Mouse (Mus musculus): ENCODE results near the gene Twnk. TPM values are rescaled to one million over a fixed set of nuclear protein-coding genes. Genes with fewer than 3 reads are reported as not detected.
"Not testable (repeated sequence)": the region's sequence is repeated elsewhere in the genome, so short reads cannot be mapped to it uniquely, and the experiment has no call there.

The Twnk gene
- polyA plus RNA-seq, 1 experiment from 2014 or later: 40.9 TPM

DNA sequence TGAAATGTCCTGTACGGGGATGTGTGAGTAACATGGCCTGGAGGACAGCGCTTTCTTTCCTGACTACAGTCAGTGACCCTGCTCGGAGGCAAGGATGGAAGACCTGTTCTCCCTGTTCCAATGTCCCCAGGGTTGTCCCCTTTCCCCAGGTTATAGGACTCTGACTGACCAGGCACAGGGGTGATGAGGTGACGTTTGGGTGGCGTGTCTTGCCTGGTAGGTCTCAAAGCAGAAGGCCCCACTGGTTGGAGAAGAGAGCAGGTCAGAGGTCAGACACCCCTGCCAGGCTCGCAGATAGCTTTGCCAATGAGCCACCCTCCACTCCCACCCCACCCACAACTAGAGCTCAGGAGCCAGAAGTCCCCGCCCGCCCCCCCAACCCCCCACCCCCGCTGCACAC is 24.1 kb downstream of the Twnk start:
- no peak overlapping the region for H3K4me3 ChIP-seq
- no peak for DNase-seq (ENCODE audit: low spot score)
- 0 out of 2 replicates have a peak, but pooled peaks cover 4% of the 10 kb centered on the region for H3K27me3 ChIP-seq (replicated peaks; ENCODE audit: low read depth, poor library complexity, severe bottlenecking)
- H3K4me1 ChIP-seq: peaks cover 67% of the 10 kb centered on the region
- peaks cover 52% of the 10 kb centered on the region for H3K36me3 ChIP-seq (replicated peaks)
- H3K9me3 ChIP-seq: no peaks in the 10 kb centered on the region
- H3K27ac ChIP-seq (replicated peaks): peak overlapping the region; percentile 40
- WGBS: 54% methylated on average over 9 of the region's 9 CpGs

DNA sequence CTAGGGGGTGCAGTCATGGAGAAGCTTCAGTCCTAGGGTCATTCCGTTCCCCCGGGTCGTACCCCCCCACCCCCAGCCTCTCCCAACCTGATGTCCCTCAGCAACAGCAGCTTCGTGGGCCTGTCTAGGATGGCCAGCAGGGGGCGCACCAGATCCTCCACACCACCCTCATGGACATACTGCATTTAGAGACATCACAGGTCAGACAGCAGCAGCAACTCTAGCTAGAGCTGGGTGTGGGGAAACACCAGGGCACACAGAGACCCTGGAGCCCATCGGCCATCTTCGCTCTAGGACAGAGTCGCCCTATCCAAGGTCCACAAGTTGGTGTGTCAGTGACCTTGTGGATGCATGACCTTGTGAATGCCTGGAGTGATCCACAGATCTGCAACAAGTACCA is 24.6 kb downstream of the Twnk start:
- Histone ChIP-seq H3K27me3 (replicated peaks; ENCODE audit: low read depth, poor library complexity, severe bottlenecking) (0 out of 2 replicates have a peak, but pooled peaks cover 4% of the 10 kb centered on the region), H3K4me1 (peaks cover 69% of the 10 kb centered on the region), H3K27ac (replicated peaks) (peak overlapping the region; percentile 40; the same call in 1 of the 2 replicates), H3K9me3 (no peaks in the 10 kb centered on the region), H3K4me3 (no peak overlapping the region), H3K36me3 (replicated peaks) (peaks cover 47% of the 10 kb centered on the region)
- peak; percentile 81 for DNase-seq (ENCODE audit: low spot score)
- WGBS: 38% methylated on average over 8 of the region's 8 CpGs

DNA sequence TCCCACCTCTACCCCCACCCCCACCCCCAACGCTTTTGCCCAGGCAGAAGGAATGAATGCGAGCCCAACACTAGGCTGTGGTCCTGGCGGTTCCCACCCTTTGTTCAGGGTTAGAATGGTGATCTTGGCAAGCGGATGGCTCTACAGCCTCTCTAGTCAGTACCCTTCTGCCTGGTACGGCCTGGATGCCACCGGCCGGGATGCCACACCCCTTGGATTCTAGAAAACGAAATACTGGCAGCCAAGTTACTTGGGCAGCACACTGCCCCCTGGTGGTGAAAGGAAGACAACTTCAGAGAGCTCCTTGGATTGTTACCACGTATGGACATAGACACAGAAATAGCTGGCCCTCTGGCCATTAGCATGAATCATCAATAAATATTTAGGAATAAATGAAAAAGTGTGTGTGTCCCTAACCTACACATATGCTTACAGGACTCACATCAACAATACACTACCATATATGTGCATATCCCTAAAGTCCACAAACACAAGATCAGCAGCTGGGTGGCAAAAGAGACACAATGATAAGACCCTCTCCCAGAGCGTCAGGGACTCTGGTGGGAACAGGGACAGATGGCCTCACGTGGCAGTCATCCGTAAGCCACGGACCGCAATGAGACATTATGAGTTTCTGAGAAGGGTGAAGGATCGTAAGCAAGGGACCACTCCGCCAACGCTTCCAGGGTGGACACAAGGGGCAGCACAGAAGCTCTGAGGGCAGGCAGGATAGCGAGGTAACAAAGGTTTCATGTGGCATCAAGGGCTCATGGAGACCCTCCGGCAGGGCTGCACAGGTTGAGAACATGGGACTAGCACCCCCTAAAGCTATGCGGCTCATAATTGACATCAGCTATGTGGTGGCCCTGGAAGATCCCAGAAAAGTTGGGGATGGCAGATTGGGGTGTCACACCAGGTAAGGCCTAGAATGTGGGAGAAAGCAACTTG is 25.6 kb downstream of the Twnk start:
- H3K9me3 ChIP-seq: no peaks in the 10 kb centered on the region
- H3K4me1 ChIP-seq: peaks cover 66% of the 10 kb centered on the region
- DNase-seq (ENCODE audit: low spot score): peak; percentile 79
- H3K27me3 ChIP-seq (replicated peaks; ENCODE audit: low read depth, poor library complexity, severe bottlenecking): peaks cover 9% of the 10 kb centered on the region
- peak overlapping the region; percentile 27; the same call in 1 of the 2 replicates for H3K4me3 ChIP-seq
- no peak overlapping the region; the same call in 1 of the 2 replicates for H3K27ac ChIP-seq (replicated peaks)
- WGBS: 43% methylated on average over 20 of the region's 20 CpGs
- H3K36me3 ChIP-seq (replicated peaks): peaks cover 38% of the 10 kb centered on the region

DNA sequence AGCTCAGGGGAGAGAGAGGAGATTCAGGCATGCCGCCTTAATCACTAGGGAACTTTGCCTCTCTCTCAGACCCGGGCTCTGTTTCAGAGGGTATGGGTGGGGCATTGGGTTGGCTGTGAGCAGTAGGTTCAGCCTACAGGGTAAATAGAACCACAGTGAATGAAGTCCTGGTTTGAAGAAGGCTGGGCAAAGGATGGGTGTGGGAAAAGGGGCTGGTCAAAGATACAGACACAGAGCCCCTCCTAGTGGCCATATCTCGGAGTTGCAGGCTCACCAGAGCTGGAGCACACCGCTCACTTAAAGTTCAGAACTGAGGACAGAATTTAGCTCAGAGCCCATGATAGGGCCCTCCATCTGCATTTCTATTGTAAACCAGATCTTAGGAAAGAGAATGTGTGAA is 26.3 kb downstream of the Twnk start:
- Histone ChIP-seq H3K4me3 (no peak overlapping the region), H3K4me1 (peaks cover 64% of the 10 kb centered on the region), H3K27me3 (replicated peaks; ENCODE audit: low read depth, poor library complexity, severe bottlenecking) (peaks cover 17% of the 10 kb centered on the region), H3K9me3 (no peaks in the 10 kb centered on the region), H3K36me3 (replicated peaks) (peaks cover 30% of the 10 kb centered on the region), H3K27ac (replicated peaks) (no peak overlapping the region)
- 19% methylated on average over 4 of the region's 4 CpGs for WGBS
- peak; percentile 81 for DNase-seq (ENCODE audit: low spot score)

DNA sequence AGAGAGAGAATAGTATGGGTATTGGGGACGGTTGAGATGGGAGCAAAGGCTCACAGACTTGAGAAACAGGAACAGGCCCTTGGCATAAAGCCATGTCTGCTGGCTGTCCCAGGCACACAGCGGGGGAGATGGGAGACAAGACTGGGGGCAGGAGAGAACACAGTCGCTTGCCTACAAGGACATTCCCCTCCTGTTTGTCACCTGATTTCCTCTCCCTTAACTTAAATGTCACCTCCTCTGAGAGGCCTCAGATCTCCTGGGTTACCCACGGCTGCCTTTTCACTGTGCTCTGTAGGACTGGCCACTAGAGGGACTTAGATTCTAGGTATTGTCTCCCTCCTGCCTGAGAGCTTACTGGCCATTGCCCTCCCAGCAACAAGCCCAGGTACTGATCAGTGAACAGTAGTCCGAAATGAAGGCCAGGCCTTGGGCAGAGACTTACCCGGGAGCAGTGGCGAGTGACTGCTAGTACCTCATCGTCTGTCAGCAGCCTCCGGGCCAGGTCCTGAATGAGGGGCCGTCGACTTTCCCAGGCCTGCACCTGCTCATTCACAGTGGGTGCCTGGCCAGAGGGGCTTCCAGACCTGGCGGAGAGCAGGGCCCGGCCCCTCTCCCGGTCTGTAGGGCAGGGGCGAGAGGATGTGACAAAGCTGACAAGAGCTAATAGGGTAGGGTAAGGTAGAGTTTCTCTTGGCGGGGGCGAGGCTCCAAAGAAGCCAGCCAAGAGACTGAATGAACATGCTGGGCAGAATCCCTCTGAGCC is 27.3 kb downstream of the Twnk start:
- Histone ChIP-seq H3K4me1 (peaks cover 69% of the 10 kb centered on the region), H3K9me3 (no peaks in the 10 kb centered on the region), H3K27me3 (replicated peaks; ENCODE audit: low read depth, poor library complexity, severe bottlenecking) (peaks cover 22% of the 10 kb centered on the region), H3K36me3 (replicated peaks) (peaks cover 20% of the 10 kb centered on the region), H3K4me3 (no peak overlapping the region), H3K27ac (replicated peaks) (no peak overlapping the region)
- no peak for DNase-seq (ENCODE audit: low spot score)
- 55% methylated on average over 17 of the region's 17 CpGs for WGBS

DNA sequence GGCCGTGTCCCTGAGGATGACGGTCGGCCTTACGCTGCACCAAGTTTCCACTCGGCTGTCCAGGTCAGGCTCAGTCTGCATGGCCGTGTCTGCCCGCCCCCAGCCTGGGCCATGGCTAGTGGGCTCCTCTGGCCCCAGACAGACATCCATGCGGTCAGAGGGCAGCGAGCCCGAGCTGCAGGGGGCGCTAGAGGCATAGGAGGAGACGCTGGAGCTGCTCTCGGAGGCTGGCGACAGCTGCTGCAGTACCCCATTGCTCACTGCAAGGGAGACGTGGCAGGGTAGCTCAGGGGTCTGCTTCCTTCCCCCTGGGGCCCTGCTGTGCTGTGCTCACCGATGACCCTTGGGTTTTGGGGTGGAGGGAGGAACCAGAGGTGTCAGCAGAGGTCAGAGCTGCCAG is 31.4 kb downstream of the Twnk start:
- peak; percentile 59 for DNase-seq (ENCODE audit: low spot score)
- no peak overlapping the region for H3K27ac ChIP-seq (replicated peaks)

DNA sequence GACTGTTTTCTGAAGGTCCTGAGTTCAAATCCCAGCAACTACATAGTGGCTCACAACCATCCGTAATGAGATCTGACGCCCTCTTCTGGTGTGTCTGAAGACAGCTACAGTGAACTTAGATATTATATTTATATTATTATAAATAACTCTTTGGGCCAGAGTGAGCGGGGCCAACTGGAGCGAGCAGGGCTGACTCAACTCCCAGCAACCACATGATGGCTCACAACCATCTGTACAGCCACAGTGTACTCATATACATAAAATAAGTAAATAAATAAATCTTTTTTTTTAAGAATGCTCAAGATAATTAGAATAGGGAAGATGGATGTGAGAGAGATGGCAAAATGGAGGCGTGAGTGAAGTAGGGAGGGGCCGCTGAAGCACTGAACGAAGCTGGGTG is 32.7 kb downstream of the Twnk start:
- H3K4me3 ChIP-seq; H3K27ac ChIP-seq (replicated peaks); H3K9me3 ChIP-seq; H3K36me3 ChIP-seq (replicated peaks); DNase-seq (ENCODE audit: low spot score): not testable (repeated sequence)
- 91% methylated on average over 7 of the region's 7 CpGs for WGBS
- Histone ChIP-seq H3K27me3 (replicated peaks; ENCODE audit: low read depth, poor library complexity, severe bottlenecking) (peaks cover 66% of the 10 kb centered on the region), H3K4me1 (peaks cover 39% of the 10 kb centered on the region)

More for the DNA sequence above, 31.4 kb downstream of the Twnk start:
- Histone ChIP-seq H3K27me3 (replicated peaks; ENCODE audit: low read depth, poor library complexity, severe bottlenecking) (peaks cover 58% of the 10 kb centered on the region), H3K9me3 (no peaks in the 10 kb centered on the region), H3K4me3 (peak overlapping the region; percentile 1; the same call in 1 of the 2 replicates), H3K36me3 (replicated peaks) (no peaks in the 10 kb centered on the region), H3K4me1 (peaks cover 44% of the 10 kb centered on the region)
- 27% methylated on average over 16 of the region's 16 CpGs for WGBS

DNA sequence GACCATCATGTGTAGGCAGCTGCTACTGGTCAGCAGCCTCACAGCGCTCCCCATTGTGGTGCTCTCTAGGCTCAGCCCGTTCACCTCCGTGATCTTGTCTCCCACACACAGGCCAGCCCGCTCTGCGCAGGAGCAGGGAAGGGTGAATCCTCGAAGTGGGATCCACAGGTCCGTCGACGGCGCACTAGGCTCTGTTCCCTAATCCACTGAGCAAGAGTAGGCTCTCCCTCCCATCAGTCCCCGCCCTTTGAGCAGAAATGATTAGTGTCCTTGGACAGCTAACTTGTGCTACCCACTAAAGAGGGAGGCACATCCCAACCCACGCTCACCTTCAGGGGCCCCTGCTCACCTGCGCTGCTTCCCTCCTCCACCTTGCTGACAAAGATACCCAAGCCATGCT is 34.8 kb downstream of the Twnk start:
- H3K27ac ChIP-seq (replicated peaks): no peak overlapping the region
- H3K36me3 ChIP-seq (replicated peaks): no peaks in the 10 kb centered on the region
- 51% methylated on average over 13 of the region's 13 CpGs for WGBS
- H3K4me1 ChIP-seq: peaks cover 30% of the 10 kb centered on the region
- H3K9me3 ChIP-seq: no peaks in the 10 kb centered on the region
- no peak overlapping the region for H3K4me3 ChIP-seq
- DNase-seq (ENCODE audit: low spot score): peak; percentile 8
- H3K27me3 ChIP-seq (replicated peaks; ENCODE audit: low read depth, poor library complexity, severe bottlenecking): peaks cover 86% of the 10 kb centered on the region

DNA sequence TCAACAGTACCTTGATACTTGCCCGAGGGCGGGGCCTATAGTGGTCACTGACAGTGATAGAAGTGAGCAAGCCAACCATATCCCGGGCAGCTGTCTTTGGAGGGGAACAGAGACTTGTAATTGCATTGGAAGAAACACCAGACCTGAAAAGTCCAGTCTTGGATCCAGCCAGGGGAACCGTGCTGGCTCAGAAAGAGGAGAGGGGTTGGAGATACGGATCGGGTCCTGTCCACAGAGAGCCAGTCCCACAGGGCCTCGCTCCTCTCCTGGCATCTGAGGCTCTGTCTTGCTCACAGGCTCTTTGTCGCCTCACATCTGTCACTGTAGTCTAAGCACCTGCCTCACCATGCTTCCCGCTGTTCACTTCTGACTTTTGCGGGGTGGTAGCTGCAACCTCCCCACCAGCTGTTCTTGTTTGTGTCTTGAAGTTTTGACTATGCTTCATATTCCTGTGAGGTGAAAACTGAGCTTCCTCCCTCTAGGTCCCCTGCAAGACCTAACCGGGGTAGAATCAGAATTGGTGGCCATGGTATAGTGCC is 39.0 kb downstream of the Twnk start:
- Histone ChIP-seq H3K4me1 (peaks cover 49% of the 10 kb centered on the region), H3K4me3 (no peak overlapping the region), H3K27ac (replicated peaks) (no peak overlapping the region), H3K9me3 (no peaks in the 10 kb centered on the region), H3K27me3 (replicated peaks; ENCODE audit: low read depth, poor library complexity, severe bottlenecking) (peaks cover 95% of the 10 kb centered on the region), H3K36me3 (replicated peaks) (no peaks in the 10 kb centered on the region)
- DNase-seq (ENCODE audit: low spot score): no peak
- WGBS: 62% methylated on average over 11 of the region's 11 CpGs

DNA sequence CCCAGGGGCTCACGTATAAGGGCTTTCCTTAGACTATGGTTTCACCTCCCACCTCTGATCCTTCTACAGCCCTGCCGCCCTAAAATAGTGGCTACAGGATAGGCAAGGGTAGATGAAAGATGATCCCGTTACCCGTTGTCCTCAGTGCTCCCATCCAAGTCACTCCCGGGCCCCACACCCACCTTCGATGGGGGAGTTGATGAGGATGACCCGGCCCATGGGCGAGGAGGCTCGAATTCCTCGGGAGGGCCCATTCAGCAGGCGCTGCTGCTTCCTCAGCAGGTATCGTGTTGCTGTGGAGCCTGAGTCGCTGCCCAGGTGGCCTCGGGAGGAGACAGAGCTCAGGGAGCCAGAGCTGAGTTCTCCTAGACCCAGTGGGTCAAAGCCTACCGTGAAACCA is 39.8 kb downstream of the Twnk start:
- Histone ChIP-seq H3K9me3 (no peaks in the 10 kb centered on the region), H3K4me1 (peaks cover 46% of the 10 kb centered on the region), H3K4me3 (peak overlapping the region; percentile 0; the same call in 1 of the 2 replicates), H3K36me3 (replicated peaks) (no peaks in the 10 kb centered on the region), H3K27me3 (replicated peaks; ENCODE audit: low read depth, poor library complexity, severe bottlenecking) (peaks cover 94% of the 10 kb centered on the region), H3K27ac (replicated peaks) (no peak overlapping the region)
- 37% methylated on average over 15 of the region's 15 CpGs for WGBS
- DNase-seq (ENCODE audit: low spot score): peak; percentile 8

DNA sequence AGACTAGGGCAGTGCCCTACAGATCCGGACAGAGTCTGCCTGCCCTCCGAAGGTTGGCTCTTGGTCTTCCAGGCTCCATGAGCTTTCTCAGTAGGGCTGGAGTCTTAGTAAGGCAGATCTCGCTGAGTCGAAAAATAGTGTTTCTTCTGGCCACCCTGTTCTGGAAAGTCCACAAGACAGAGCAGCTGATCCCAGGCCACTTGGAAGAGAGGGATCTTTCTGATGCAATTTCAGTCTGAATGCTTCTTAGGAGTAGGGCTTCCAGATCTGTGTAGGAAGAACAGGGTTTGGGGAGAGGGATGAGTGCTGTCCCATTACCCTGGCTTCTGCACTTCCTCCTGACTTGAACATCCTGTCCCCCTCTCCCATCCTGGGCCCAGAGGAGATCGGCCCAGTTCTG is 40.2 kb downstream of the Twnk start, which contains the start of gene Pdzd7:
Gene Pdzd7, minus strand, starts transcription at position 67 of the 400 bp plus-strand sequence.
- peaks cover 90% of the 10 kb centered on the region for H3K27me3 ChIP-seq (replicated peaks; ENCODE audit: low read depth, poor library complexity, severe bottlenecking)
- WGBS: 77% methylated on average over 5 of the region's 5 CpGs
- H3K9me3 ChIP-seq: no peaks in the 10 kb centered on the region
- DNase-seq (ENCODE audit: low spot score): no peak
- H3K4me1 ChIP-seq: peaks cover 42% of the 10 kb centered on the region
- peak within 1 kb of the TSS; percentile 62 for H3K4me3 ChIP-seq
- no peak within 1 kb of the TSS for H3K27ac ChIP-seq (replicated peaks)
- H3K36me3 ChIP-seq (replicated peaks): no peaks in the 10 kb centered on the region

All from embryonic facial prominence, embryonic 10.5 days (tissue).